Mouse (Mus musculus): ENCODE measurements around the gene Vps52. TPM values are rescaled to one million over a fixed set of nuclear protein-coding genes. Genes with fewer than 3 reads are reported as not detected.

The Vps52 gene
- total RNA-seq, 2 experiments from 2014 or later: 36.3 to 36.8 TPM

DNA sequence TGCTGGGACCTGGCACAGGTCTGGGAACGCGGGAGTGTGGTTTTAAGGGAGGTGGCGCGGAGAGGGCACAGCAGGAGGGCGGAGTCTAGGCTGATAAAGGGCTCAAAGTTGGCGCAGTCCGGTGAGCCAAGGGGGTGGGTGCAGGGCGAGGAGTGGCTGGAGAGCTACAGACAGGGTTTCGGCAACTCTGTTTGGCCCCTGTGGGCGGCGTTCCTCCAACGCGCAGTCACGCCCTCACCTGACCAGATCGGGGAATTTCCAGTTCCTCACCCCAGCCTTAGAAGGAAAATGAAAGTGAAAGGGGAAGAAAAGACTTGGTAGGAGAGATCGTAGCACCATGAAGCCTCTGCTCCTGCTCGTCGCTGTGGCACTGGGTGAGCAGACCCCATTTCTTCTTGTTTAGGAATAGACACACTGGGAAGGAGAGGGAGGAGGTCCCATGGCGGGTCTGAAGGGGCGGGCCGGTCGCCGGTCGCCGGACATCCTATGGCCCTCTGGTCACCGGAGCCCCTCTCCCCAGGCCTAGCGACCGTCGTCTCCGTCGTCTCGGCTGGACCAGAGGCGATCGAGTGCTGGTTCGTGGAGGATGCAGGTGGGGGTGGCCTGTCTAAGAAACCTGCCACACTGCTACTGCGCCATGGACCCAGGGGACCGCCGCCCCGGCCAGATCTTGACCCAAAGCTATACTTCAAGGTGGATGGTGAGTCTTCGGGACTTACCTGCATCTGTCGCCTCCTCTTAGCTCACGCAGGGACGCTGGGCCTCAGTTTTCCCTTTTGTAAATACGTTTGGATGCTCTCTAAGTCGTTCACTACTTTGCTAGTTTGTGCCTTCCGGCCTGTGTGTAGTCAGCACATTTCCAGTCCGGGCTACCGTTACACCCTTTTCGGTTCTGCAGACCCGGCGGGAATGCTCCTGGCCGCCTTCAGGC lies 36.0 kb upstream of the Vps52 start:
- intact Hi-C loops (cut with DNase I): no loop called here
- peak; percentile 87 to 90 for DNase-seq

DNA sequence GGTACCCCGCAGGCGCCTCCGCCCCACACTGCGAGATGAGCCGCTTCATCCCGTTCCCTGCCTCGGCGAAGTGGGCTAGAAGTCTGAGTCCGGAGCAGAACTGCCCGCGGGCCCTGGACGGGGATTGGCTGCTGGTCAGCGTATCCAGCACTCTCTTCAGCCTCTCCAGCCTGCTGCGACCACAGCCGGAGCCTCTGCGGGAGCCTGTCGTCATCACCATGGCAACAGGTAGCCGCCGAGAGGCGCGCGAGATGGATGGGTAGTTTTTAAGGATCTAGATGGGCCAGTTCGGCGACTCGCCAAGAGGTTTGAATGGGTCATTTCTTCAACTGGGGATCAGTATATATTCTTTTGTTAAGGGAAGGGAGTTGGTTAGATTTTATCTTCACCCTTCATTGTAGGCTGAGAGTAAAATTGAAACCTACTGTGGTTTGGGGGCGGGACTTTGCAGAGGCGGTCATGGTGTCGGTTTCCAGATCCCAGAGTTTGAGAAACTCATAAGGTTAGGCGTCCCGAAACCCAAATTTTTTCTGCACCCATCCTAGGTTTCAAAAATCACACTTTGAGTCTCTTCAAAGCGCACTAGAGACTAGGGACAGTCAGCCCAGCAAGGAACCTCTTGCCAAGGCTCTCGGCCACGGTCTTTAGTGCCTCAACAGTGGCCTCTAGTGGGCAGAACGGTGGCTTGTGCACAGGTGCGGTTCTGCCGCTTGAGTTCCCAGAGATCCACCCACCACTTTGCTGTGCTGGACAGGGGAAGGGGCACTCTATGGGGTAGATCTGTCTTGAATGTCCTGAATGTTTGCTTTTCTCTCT lies 35.1 kb upstream of the Vps52 start:
- DNase-seq: peak; percentile 90 to 92
- intact Hi-C loops (cut with DNase I): no loop called here

DNA sequence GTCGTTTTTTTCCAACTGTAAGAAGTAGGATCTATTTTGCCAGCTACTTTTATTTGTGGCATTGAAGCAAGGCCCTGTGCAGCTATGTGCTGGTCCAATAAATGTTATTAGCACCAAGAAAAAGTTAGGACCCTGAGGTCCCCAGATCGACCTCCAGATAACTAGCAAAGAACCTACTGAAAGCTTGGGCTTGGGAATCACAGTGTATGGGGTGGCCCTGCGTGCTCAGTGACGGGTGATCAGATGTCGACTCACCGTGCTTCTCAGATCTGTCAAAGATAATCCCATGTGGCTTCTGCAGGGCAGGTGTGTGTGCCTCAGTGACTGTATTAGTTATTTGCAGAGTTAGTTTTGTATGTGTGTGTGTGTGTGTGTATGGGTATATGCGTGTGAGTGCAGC lies 34.3 kb upstream of the Vps52 start:
- intact Hi-C loops (cut with DNase I): no loop called here
- DNase-seq: no peak

DNA sequence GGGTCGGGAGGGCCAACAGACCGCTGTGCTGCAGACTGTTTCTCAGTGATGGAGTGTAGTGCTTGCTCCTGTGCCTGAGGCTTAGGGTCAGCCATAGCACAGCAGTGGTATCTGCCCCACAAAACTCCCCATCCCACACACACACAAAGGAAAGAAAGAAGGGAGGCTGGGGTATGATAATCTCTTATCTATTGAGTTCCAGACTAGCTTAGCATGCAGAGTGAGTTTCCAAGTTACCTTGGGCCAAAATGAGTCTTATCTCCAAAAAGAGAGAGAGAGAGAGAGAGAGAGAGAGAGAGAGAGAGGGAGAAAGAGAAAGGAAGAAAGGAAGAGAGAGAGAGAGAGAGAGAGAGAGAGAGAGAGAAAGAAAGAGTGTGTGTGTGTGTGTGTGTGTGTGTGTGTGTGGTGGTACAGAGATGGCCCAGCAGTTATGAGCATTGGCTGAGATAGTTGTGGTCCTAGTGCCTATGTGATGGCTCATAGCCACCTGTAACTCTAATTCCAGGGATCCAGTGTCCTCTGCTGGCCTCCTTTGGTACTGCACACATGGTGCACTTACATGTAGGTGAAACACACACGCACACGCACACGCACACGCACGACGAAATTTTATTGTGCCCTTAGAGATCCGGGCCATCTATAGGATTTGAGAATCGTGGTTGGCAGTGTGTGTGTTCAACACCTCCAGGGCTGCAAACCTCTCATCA lies 30.9 kb upstream of the Vps52 start:
- peak in 1 of 2 experiments; percentile 56 for DNase-seq
- intact Hi-C loops (cut with DNase I): no loop called here

DNA sequence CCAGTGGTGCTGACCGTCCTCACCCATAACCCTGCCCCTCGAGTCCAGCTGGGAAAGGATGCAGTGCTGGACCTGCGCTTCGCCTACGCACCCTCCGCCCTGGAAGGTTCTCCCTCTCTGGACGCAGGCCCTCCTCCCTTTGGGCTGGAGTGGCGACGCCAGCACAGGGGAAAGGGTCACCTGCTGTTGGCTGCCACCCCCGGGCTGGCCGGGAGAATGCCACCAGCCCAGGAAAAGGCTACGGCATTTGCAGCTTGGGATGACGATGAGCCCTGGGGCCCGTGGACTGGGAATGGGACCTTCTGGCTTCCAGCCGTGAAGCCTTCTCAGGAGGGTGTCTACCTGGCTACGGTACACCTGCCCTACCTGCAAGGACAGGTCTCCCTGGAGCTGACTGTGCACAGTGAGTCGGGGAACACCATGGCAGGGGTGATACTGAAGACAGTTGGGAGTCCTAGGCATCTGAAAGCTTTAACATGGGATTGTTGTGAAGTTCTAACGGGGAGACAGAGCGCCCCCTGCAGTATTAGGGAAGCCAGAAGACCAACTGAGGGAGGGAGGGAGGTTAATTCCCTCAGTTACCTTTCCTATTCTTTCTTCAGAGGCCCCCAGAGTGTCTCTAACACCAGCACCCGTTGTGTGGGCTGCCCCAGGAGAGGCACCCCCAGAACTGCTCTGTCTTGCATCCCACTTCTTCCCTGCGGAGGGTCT lies 30.1 kb upstream of the Vps52 start:
- no peak for DNase-seq
- intact Hi-C loops (cut with DNase I): no loop called here

DNA sequence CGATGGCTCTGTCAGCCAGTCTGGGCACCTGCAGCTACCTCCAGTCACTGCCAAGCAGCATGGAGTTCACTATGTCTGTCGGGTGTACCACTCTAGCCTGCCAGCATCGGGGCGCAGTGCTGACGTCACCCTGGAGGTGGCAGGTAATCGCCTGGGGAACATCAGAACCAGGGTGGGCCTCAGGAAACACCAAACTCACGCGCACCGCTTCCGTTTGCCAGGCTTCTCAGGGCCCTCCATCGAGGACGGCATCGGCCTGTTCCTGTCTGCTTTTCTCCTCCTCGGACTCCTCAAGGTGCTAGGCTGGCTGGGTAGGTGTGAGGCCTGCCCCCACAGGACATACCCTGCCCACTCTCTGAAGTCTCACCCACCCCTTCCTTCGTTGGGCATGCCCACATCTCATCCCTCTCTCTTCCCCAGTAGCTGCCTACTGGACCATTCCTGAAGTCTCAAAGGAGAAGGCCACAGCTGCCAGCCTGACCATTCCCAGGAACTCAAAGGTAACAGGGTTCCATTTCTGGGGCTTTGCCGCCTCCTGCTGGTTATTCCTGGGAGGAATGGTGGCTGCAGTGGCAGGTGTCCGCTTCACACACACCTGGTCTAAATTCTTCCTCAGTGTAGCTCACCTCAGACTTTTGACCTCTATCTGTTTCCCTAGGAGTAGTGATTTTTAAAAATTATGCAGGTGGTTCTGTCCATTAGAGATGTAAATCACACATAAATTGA lies 29.2 kb upstream of the Vps52 start:
- no peak for DNase-seq
- intact Hi-C loops (cut with DNase I): no loop called here

DNA sequence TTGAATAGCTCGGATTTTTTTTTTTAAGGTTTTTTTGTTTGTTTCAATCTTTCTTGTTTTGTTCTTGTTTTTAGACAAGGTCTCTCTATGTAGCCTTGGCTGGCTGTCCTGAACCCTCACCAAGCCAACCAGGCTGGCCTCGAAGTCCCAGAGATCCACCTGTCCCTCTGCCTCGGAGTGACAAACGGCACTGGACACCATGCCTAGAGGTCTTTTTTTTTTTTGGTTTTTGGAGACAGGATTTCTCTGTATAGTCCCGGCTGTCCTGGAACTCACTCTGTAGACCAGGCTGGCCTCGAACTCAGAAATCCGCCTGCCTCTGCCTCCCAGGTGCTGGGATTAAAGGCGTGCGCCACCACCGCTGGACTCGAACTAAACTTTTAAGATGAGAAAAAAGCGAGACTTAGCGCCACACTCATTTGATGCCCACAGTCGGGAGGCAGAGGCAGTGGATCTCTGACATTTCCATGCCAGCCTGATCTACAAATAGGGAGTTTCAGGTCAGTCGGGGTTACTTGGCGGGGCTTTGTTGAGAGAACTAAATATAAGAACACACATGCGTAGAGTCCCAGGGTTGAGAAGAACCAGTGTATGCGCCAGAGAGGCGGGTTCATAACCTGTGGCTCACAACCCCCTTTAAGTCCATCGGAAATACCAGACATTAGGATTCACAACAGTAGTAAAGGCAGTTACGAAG lies 27.2 kb upstream of the Vps52 start:
- intact Hi-C loops (cut with DNase I): no loop called here
- no peak for DNase-seq

DNA sequence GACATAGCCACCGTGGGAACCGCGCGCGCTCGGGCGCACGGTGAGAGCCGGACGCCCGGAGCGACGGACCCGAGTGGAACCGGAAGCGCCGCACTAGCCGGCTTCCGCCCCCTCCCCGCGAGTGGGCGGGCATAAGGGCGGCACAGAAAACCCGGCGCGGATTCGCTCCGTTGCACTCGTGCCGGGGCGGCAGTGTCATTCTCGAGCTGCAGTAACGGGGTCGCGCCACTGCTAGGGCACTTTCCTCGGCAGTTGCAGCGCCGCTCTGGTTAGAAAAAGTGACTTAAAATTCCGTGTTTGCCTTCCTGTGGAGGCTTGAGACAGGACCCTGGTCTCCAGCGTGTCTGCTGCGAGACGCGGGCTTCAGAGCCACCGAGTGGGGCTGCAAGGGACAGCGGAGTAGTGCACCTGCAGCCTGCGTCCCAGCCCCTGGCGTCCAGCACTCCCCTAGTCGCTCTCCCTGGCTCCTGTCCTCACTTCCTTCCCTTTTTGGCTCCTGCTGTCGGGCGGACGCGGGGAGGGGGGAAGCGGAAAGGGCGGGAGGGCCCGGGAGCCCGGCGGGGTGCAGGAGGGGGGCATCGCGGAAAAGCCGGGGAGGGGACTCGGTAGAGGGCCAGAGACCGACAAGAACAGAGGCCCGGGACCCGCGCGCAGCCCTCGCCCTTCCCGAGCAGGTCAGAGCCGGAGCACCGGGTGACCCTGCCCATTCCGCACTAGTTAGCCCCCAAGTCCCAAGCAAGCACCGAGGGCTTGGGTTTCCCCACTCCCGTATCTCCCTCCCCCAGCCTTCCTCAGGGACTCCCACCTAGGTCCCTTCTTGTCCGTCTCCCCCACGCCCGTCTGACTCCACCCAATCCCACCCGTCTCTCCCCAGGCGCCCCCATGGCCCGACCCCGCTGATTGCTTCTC lies 26.0 kb upstream of the Vps52 start, which contains the start of gene Rgl2:
Rgl2 (plus strand) TSS at position 173 of the 909 bp plus-strand sequence.
- DNase-seq: peak; percentile 94 to 96
- intact Hi-C loops (cut with DNase I): no loop called here

DNA sequence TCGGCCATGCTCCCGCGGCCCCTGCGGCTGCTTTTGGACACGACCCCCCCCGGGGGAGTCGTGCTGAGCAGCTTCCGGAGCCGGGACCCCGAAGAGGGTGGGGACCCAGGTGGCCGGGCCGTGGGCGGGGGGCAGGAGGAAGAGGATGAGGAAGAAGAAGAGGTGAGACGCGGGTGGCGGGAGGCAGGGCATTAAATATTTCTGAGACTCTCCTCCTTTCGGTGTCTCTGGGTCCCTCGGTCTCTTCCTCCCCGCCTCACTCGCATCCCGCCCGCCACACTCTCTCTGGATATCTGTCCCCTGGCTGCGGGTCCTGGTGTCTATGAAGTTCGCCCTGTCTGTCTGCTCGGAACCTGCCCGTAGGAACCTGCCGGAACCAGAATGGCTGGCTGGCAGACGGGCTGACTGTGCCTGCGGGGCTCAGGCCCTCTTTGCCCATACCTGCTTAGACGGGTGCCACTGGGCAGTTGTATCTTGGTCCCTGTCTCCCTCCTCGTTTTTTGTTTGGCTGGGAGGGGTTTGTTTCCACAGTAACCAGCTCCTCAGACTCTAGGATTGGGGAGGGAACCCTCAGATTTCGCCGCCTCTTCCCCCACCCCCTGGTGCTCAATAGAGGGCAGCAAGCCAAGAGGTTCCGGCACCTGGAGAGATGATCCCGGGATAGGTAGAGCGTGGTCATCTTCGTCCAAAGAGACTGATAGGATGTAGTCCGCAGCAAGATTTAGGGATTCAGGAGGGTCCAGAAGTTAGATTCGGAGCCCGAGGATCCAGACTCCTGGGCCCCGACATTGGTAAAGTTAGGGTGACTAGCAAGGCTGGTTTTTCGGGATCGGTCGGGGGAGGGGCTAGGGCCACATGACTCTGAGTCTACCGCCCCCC lies 25.1 kb upstream of the Vps52 start:
- peak; percentile 52 to 61 for DNase-seq
- intact Hi-C loops (cut with DNase I): no loop called here

DNA sequence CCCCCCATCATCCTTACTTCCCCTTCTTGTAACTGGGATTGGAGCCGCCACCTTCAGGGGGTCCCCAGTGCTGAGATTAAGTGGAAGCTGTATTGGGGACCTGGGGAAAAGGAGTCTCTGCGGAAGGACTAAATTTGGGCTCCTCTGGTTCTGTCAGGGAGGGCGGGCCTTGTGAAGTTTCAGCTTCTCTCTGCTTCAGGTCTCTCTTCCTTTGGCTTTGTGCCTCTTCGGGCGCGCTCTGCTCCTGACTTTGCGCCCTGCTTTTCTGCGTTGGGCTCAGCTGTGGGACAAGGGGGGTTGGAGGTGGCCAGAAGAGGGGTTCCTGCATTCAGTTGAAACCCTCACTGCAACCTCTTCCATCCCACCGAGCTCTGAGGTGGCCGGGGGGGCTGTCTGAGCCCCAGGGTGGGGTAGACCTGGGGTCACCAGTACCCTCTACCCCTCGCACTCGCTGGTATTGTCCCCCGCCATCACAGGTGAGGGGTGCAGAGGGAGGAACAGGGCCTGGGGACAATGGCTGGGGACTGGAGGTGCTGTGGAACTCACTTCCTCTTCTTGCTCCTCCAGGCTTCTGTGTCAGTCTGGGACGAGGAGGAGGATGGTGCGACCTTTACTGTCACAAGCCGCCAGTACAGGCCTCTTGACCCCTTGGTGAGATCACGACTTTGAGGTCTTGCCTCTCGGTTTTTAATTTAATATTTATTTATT lies 24.3 kb upstream of the Vps52 start:
- intact Hi-C loops (cut with DNase I): no loop called here
- DNase-seq: no peak

DNA sequence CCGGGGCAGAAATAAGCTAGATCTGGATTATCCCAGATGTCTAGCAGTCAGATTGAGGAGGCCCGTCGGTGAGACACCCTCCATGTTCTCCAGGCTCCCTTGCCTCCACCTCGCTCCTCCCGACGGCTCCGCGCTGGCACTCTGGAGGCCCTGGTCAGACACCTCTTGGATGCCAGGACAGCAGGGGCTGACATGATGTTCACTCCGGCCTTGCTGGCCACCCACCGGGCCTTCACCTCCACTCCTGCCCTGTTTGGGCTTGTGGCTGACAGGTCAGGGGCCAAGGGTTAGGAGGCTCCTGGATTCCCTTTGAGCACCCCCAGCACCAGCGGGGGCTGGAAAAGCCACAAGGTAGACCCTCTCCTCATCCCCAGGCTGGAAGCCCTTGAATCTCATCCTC lies 23.7 kb upstream of the Vps52 start:
- intact Hi-C loops (cut with DNase I): no loop called here
- no peak for DNase-seq

DNA sequence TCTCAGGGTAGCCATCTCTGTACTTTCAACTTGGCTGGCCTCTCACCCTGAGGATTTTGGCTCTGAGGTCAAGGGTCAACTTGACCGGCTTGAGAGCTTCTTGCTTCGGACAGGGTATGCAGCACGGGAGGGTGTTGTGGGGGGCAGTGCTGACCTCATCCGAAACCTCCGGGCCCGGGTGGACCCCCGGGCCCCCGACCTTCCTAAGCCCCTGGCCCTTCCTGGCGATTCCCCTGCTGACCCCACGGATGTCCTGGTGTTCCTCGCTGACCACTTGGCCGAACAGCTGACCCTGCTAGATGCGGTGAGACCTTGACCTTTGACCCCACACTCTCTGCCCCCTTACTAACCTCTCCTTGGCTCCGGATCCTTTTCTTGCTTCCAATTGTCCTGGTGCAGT lies 23.2 kb upstream of the Vps52 start:
- intact Hi-C loops (cut with DNase I): no loop called here
- DNase-seq: no peak

DNA sequence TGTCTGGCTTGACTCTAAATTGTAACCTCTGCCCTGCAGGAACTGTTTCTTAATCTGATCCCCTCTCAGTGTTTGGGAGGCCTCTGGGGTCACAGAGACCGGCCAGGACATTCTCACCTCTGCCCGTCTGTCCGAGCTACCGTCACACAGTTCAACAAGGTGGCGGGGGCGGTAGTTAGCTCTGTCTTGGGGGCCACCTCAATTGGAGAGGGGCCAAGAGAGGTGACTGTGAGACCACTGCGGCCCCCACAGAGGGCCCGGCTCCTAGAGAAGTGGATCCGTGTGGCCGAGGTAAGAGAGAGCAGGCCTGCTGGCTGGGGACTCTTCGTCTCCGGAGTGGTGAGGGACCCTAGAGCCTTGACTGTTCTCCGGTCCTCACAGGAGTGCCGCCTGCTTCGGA lies 22.6 kb upstream of the Vps52 start:
- no peak for DNase-seq
- intact Hi-C loops (cut with DNase I): no loop called here

DNA sequence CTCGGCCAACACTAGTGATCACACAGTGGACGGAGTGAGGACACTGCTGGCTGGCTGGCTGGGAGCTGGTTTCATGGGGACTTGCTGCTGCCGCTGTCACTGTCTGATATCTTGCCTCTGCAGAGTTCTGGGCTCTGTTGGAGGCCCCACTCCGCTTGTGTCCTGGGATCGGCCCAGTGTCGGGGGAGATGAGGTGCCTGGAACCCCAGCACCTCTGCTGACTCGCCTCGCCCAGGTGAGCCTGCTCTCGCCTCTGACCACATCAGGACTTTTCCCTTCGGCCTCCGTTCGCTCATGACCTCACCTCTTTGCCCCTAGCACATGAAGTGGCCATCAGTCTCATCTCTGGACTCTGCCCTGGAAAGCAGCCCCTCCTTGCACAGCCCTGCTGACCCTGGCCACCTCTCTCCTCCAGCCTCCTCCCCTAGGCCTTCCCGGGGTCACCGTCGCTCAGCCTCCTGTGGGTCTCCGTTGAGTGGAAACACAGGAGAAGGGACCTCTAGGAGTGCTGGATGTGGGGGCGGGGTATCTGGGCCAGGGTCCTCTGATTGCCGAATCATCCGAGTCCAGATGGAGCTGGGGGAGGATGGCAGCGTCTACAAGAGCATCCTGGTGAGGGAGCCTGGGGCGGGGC lies 20.1 kb upstream of the Vps52 start:
- no peak for DNase-seq
- intact Hi-C loops (cut with DNase I): no loop called here

DNA sequence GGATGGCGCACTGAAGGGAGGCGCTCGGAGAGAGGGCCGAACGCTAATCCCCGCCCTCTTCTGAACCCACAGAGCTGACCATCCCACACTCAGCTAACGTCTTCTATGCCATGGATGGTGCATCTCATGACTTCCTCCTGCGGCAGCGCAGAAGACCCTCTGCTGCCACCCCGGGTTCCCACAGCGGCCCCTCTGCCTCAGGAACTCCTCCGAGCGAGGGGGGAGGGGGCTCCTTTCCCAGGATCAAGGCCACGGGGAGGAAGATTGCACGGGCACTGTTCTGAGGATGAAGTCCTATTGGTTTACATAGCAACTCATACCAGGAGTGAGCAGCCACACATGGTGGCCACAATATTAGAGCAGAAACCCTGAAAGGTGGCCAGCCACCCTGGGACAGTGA lies 18.6 kb upstream of the Vps52 start:
- DNase-seq: no peak
- intact Hi-C loops (cut with DNase I): no loop called here

DNA sequence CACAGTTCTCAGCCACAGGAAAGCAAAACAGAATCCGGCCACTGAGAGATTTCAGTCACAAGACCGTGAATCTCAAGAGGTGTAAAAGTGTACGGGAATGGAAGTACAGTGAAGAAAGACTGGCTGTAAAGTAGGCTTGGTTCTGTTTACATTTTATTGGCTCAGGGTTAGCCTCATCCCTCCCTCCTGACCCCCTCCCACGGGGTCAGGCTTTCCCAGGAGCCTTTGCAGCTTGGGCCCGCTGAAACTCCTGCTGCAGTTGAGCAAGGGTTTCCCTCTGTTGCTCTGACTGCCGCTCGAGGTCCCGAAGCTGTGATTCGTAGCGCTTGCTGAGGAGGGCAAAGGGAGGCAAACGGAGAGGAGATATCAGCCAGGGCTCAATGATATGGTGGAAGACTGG lies 16.8 kb upstream of the Vps52 start:
- intact Hi-C loops (cut with DNase I): no loop called here
- DNase-seq: no peak
